Mouse (Mus musculus) neural tube, embryonic 13.5 days (tissue): ENCODE measurements around the gene 9130409I23Rik. TPM values are rescaled to one million over a fixed set of nuclear protein-coding genes. Genes with fewer than 3 reads are reported as not detected.

Source experiments
- ATAC-seq: fragments of 200-750 bp; cut with Nextera tagmentation; 2 replicates; pipeline ENCODE4 v1.8.0; 2017; ENCODE audit warnings: low read depth, mild to moderate bottlenecking, moderate TSS enrichment, moderate library complexity
- H3K27ac ChIP-seq: fragments of 300-500 bp; sonication (generic); replicated peaks from 2 replicates; pipeline ENCODE4 v1.5.1; 2015; ENCODE audit warnings: moderate library complexity, mild to moderate bottlenecking, inconsistent platforms
- H3K27me3 ChIP-seq: fragments of 300-500 bp; sonication (generic); 2 replicates; pipeline ENCODE4 v1.6.1; 2015; ENCODE audit warnings: mild to moderate bottlenecking, inconsistent platforms
- H3K36me3 ChIP-seq: fragments of 300-500 bp; sonication (generic); 2 replicates; pipeline ENCODE4 v1.6.1; 2015; ENCODE audit warnings: mild to moderate bottlenecking, inconsistent platforms
- H3K4me1 ChIP-seq: fragments of 300-500 bp; sonication (generic); replicated peaks from 2 replicates; pipeline ENCODE4 v1.6.1; 2015; ENCODE audit warnings: inconsistent platforms
- H3K4me2 ChIP-seq: fragments of 300-500 bp; sonication (generic); 2 replicates; pipeline ENCODE4 v1.6.1; 2015; ENCODE audit warnings: inconsistent platforms, mild to moderate bottlenecking, moderate library complexity
- H3K4me3 ChIP-seq: fragments of 300-500 bp; sonication (generic); 2 replicates; pipeline ENCODE4 v1.5.1; 2015; ENCODE audit warnings: mild to moderate bottlenecking, inconsistent platforms
- H3K9ac ChIP-seq: fragments of 300-500 bp; sonication (generic); 2 replicates; pipeline ENCODE4 v1.6.1; 2015; ENCODE audit warnings: moderate library complexity, mild to moderate bottlenecking, inconsistent platforms
- H3K9me3 ChIP-seq: fragments of 300-500 bp; sonication (generic); 2 replicates; pipeline ENCODE4 v1.6.1; 2016; ENCODE audit warnings: inconsistent platforms
- WGBS: fragments of 180-500 bp; shearing (Covaris S2); methylation state at CpG from one replicate; pipeline ENCODE4 v1.1.7; 2015; 5-methylcytosine and 5-hydroxymethylcytosine counted together
- polyA plus RNA-seq: library from polyadenylated mRNA; unstranded; fragments of >200 nt; fragmentation: Nextera tagmentation; extraction: Ambion mirVana; gene quantifications from 2 replicates; pipeline ENCODE4 v1.2.1, GENCODE M21; 2015

The 9130409I23Rik gene
- polyA plus RNA-seq, 1 experiment from 2014 or later: not detected

DNA sequence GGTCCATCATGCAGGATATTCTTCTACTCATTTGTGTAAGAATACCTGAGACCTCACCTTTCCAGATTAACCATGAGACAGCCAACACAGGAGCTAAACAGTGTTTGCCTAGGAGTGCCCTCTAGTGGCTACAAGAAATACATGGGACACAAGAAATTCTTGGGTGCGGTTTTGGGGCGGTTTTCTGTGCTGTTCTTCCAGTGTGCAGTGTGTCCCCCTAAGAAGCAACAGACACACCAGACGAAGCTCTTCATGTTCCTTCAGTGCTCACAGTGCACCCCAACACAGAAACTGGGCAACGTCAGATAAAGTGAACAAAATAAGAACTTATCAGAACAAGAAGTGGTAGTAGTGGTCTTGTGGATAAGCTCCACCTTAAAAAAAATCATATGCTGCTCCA lies 11.4 kb upstream of the 9130409I23Rik start:
- WGBS: 12% methylated on average over 4 of the region's 4 CpGs
- no peaks in the 10 kb centered on the region for H3K9me3 ChIP-seq
- ATAC-seq: no peak
- H3K4me2 ChIP-seq: no peak overlapping the region
- H3K4me3 ChIP-seq: no peak overlapping the region
- H3K36me3 ChIP-seq: no peaks in the 10 kb centered on the region
- no peaks in the 10 kb centered on the region for H3K4me1 ChIP-seq
- no peak overlapping the region for H3K27ac ChIP-seq
- no peak overlapping the region for H3K9ac ChIP-seq
- no peaks in the 10 kb centered on the region for H3K27me3 ChIP-seq

DNA sequence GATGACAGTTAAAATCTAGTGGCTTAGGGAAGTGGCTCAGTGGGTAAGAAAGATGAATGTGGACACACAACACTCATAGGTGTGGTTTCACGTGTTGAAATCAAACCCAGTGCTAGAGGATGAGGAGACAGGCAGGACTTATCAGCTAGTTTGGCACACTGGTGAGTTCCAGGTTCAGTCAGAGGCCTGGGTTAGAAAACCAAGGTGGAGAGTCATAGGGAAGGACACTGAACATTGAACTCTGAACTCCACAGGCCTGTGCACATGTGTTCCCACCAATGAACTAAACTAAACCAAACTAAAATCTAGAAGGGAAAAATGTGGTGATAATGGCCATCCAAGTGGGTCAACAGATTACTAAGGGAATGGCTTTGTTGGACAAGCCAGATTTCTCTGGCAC lies 3.5 kb upstream of the 9130409I23Rik start:
- 70% methylated on average over 1 of the region's 1 CpGs for WGBS
- H3K27ac ChIP-seq: no peak overlapping the region
- H3K4me2 ChIP-seq: no peak overlapping the region
- H3K36me3 ChIP-seq: no peaks in the 10 kb centered on the region
- no peaks in the 10 kb centered on the region for H3K4me1 ChIP-seq
- H3K9me3 ChIP-seq: no peaks in the 10 kb centered on the region
- no peak for ATAC-seq
- H3K27me3 ChIP-seq: no peaks in the 10 kb centered on the region
- H3K4me3 ChIP-seq: no peak overlapping the region
- no peak overlapping the region for H3K9ac ChIP-seq

DNA sequence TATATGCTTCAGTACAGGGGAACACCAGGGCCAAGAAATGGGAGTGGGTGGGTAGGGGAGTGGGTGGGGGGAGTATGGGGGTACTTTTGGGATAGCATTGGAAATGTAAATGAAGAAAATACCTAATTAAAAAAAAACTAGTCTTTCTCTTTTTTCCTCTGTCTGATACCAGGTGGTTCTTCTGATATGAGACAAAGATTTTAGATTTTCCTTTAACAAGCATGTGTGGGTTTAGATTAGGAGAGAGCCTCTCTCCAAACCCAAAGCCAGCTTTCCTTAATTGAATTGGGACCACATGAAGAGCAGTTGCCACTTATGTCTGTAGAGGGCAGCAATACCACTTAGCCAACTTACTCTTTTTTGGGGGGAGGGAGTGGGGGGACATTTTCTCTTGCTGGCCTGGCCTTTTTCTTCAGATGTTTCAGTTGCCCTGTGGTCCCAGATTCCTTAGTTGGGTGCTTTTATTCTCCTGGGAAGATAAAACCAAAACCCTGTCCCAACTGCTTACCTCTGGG lies 1.7 kb upstream of the 9130409I23Rik start:
- Histone ChIP-seq H3K36me3 (no peaks in the 10 kb centered on the region), H3K9ac (no peak overlapping the region), H3K4me1 (no peaks in the 10 kb centered on the region), H3K4me3 (no peak overlapping the region), H3K9me3 (no peaks in the 10 kb centered on the region), H3K4me2 (no peak overlapping the region), H3K27me3 (no peaks in the 10 kb centered on the region), H3K27ac (no peak overlapping the region)
- ATAC-seq: no peak

DNA sequence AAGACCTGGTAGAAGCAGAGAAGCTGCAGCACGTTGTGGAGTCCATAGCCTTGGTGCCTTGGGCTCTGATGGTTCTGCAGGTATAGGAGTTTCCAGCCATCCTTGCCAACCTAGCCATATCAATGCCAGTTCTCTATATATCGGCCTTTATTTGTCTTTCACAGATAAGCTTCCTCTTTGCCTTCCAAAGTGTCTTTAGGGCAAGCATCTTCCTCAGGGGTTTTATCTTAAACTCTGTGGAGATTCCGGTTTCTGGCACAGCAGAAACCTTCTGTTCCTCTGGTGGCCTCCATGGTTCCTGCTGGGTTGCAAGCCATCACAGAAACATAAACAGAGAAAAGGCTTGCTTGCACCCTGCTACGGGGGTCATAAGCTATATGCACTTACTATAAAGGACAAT lies 1.9 kb downstream of the 9130409I23Rik start:
- WGBS: 80% methylated on average over 4 of the region's 4 CpGs
- Histone ChIP-seq H3K4me2 (no peak overlapping the region), H3K27ac (no peak overlapping the region), H3K4me3 (no peak overlapping the region), H3K36me3 (no peaks in the 10 kb centered on the region), H3K27me3 (no peaks in the 10 kb centered on the region), H3K9me3 (peaks cover 9% of the 10 kb centered on the region; the same call in 1 of the 2 replicates), H3K9ac (no peak overlapping the region), H3K4me1 (no peaks in the 10 kb centered on the region)
- no peak for ATAC-seq

DNA sequence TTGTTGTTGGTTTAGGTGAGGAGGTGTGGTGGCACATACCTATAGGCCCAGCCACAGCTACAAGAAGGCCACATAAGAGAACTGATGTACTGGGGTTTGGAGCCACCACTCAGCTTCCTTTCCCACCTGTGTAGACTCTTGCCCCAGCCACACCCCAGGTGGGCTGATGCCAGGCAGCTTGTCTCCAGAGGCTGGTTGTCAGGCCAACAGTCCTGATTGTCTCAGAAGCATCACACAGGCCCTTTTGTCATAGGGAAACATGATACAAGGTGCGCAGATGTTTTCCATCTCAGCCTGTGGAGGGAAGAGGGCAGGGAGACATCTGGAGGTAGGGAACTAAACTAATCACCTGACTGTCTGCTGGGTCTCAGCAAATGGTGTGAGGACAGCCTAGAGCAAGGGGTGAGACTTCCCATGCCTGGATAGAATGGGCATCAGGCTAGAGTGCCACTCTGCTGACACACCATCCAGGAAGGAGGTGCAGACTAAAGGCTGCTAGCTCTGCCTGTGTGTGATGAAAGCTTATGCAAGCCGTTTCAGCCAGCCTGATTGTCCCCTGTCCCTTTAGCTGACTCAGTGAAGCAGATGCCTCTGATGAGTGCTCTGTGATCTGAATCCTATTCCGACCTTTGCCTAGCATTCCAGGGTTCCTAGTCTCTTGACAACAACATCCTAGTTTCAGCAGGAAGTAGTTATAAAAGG lies 10.9 kb downstream of the 9130409I23Rik start:
- 62% methylated on average over 3 of the region's 3 CpGs for WGBS
- Histone ChIP-seq H3K27me3 (no peaks in the 10 kb centered on the region), H3K4me3 (no peak overlapping the region), H3K9me3 (peaks cover 6% of the 10 kb centered on the region; the same call in 1 of the 2 replicates), H3K9ac (no peak overlapping the region), H3K27ac (no peak overlapping the region), H3K4me2 (no peak overlapping the region), H3K36me3 (no peaks in the 10 kb centered on the region), H3K4me1 (no peaks in the 10 kb centered on the region)
- ATAC-seq: no peak

DNA sequence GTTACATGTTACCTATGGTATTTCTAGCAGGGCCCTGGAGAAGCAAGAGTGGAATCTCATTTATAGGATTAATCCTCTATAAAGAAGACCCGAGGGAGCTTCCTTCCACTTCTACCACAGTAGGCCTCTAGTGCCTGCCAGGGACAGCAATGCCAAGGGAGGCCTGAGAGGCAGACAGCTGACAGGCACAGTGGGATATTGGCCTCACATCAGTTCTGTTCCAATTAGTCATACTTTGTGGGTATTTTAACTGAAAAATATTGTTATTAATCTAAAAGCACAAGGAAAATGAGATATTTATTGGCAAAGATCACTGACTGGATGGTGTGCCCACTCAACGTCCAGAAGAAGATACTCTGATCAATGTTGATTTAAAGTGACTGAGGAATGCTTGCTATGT lies 13.0 kb downstream of the 9130409I23Rik start:
- H3K27ac ChIP-seq: no peak overlapping the region
- H3K4me2 ChIP-seq: no peak overlapping the region
- ATAC-seq: no peak
- no peaks in the 10 kb centered on the region for H3K36me3 ChIP-seq
- WGBS: 85% methylated on average over 2 of the region's 2 CpGs
- H3K9me3 ChIP-seq: no peaks in the 10 kb centered on the region
- no peak overlapping the region for H3K9ac ChIP-seq
- H3K4me1 ChIP-seq: no peaks in the 10 kb centered on the region
- no peaks in the 10 kb centered on the region for H3K27me3 ChIP-seq
- no peak overlapping the region for H3K4me3 ChIP-seq

DNA sequence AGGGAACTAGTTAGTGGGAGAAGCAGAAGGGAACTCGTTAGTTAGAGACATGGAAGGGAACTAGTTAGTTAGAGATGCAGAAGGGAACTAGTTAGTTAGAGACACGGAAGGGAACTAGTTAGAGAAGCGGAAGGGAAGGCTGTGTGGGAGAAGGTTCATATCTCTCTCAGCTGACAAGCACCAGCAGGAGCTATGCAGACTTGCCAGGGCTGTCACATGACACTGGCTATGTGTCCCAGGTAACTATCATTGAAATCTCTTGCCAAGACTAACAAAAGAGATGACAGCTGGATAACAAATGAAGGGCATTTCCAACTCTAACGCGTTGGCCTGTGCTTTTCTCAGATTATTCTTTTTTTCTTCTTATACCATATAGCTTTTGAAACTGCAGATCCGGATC lies 13.6 kb downstream of the 9130409I23Rik start:
- Histone ChIP-seq H3K27me3 (no peaks in the 10 kb centered on the region), H3K4me3 (no peak overlapping the region), H3K27ac (no peak overlapping the region), H3K4me1 (no peaks in the 10 kb centered on the region), H3K4me2 (no peak overlapping the region), H3K9me3 (no peaks in the 10 kb centered on the region), H3K9ac (no peak overlapping the region), H3K36me3 (no peaks in the 10 kb centered on the region)
- 83% methylated on average over 6 of the region's 6 CpGs for WGBS
- ATAC-seq: no peak

DNA sequence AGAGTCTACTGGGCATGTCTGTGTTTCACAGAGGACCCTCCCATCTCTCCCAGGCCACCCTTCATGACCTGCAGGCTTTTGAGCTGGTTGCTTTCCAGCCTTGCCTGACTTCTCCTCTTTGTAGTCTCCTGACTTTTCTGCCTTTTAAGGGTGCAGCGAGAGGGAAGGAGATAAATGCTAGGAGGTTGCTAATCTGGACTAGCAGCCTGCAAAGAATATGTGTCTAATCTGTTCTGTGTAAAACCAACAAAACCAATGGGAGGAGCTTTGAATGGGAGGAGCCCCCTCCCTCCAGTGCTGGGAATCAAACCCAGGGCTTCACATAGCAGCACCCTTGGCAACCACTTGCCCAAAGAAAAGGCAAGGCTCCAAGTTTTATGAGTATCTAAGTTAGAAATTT lies 17.3 kb downstream of the 9130409I23Rik start:
- 78% methylated on average over 1 of the region's 1 CpGs for WGBS
- no peaks in the 10 kb centered on the region for H3K36me3 ChIP-seq

DNA sequence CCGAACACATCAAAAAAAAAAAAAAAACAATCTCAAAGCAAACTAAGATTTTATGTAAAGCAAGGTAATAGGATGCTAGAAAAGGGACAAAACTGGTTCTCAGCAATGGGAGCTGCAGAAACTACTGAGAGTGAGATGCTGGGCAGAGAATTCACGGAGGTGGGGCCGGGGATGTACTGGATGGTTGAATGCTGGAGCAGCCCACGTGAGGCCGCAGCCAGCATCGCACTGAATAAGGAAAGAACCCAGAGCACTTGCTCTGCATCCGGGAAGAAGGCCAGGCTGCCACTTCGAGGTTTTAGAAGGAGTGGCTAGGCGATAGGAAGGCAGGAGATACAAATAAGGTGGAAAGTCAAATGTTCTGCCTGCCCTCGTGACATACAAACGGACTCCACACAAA lies 18.6 kb downstream of the 9130409I23Rik start:
- H3K27ac ChIP-seq: no peak overlapping the region
- no peak overlapping the region for H3K4me3 ChIP-seq
- H3K27me3 ChIP-seq: no peaks in the 10 kb centered on the region
- WGBS: 76% methylated on average over 11 of the region's 11 CpGs
- H3K36me3 ChIP-seq: no peaks in the 10 kb centered on the region
- H3K4me2 ChIP-seq: no peak overlapping the region
- no peaks in the 10 kb centered on the region for H3K9me3 ChIP-seq
- ATAC-seq: no peak
- no peaks in the 10 kb centered on the region for H3K4me1 ChIP-seq
- H3K9ac ChIP-seq: no peak overlapping the region

More for the DNA sequence above, 17.3 kb downstream of the 9130409I23Rik start:
- Histone ChIP-seq H3K9ac (no peak overlapping the region), H3K4me3 (no peak overlapping the region), H3K4me2 (no peak overlapping the region), H3K27ac (no peak overlapping the region), H3K9me3 (no peaks in the 10 kb centered on the region), H3K4me1 (no peaks in the 10 kb centered on the region), H3K27me3 (no peaks in the 10 kb centered on the region)
- no peak for ATAC-seq

DNA sequence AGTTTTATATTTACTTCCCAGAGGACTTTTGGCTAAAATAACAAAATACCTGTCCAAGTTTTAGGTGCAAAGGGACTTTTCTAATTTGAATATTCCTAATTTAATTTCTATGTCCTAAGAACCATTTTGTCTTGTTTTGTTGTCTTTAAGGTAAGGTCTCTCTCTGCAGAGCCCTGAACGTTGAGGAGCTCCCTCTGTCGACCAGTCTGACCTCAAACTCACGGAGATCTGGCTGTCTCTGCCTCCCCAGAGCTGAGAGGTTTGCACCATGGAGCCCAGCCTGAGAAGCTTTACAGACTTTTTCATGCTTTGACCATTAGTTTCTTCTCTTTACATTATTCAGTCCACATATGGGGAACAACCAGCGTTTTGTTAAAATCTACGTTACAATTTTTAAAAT lies 22.0 kb downstream of the 9130409I23Rik start:
- Histone ChIP-seq H3K4me2 (no peak overlapping the region), H3K4me3 (no peak overlapping the region), H3K9me3 (no peaks in the 10 kb centered on the region), H3K9ac (no peak overlapping the region), H3K36me3 (no peaks in the 10 kb centered on the region), H3K4me1 (no peaks in the 10 kb centered on the region), H3K27me3 (no peaks in the 10 kb centered on the region), H3K27ac (no peak overlapping the region)
- WGBS: 49% methylated on average over 5 of the region's 5 CpGs
- ATAC-seq: no peak

DNA sequence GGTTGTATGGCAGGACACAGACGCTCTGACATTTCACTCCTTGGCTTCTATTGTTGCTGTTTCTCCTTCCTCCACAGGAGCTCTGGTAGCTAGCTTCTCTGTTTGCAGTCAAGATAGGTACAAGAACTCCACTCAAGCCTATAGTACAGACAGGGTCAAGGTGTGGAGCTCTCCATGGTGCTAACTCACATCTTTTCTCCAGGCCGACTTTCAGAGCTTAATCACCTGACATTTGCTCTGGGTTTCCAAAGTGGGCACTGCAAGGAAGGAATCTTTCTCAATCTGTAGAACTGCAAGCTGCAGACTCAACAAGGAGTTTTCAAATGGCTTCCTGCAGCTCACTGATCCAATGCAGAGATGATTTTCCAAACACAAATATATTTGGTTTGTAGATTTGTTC lies 33.0 kb downstream of the 9130409I23Rik start:
- H3K4me1 ChIP-seq: no peaks in the 10 kb centered on the region
- no peaks in the 10 kb centered on the region for H3K9me3 ChIP-seq
- H3K9ac ChIP-seq: no peak overlapping the region
- 47% methylated on average over 2 of the region's 2 CpGs for WGBS
- no peak overlapping the region for H3K4me3 ChIP-seq
- H3K36me3 ChIP-seq: no peaks in the 10 kb centered on the region
- H3K4me2 ChIP-seq: no peak overlapping the region
- ATAC-seq: no peak
- no peak overlapping the region for H3K27ac ChIP-seq
- H3K27me3 ChIP-seq: no peaks in the 10 kb centered on the region

DNA sequence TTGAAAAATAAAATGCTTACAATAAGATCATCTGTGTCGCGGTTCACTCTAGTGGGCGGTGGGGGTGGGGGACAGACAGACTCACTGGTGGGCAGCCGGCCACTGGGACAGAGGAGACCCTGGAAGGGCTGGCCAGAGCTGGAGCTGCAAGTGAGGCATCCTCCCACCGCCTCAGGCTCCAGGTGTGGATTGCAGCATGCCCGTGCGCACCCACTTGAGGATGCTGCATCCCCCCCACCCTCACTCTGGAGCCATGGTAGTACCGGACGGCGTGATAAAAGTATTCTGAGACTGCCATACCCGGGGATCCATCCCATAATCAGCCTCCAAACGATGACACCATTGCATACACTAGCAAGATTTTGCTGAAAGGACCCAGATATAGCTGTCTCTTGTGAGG lies 39.0 kb downstream of the 9130409I23Rik start:
- no peak for ATAC-seq
- WGBS: 81% methylated on average over 12 of the region's 12 CpGs
- H3K27me3 ChIP-seq: no peaks in the 10 kb centered on the region
- peaks cover 44% of the 10 kb centered on the region for H3K36me3 ChIP-seq
- no peak overlapping the region for H3K4me3 ChIP-seq
- H3K27ac ChIP-seq: no peak overlapping the region
- no peak overlapping the region for H3K9ac ChIP-seq
- H3K9me3 ChIP-seq: no peaks in the 10 kb centered on the region
- no peak overlapping the region for H3K4me2 ChIP-seq
- H3K4me1 ChIP-seq: no peaks in the 10 kb centered on the region
